Mouse (Mus musculus) layer of hippocampus, adult 8-10 months (tissue): ENCODE measurements around the gene Lamtor2. TPM values are rescaled to one million over a fixed set of nuclear protein-coding genes. Genes with fewer than 3 reads are reported as not detected.
A peak's percentile ranks its signal among the peaks of the same experiment; 100 is the strongest.

Experiments
- DNase-seq, 2 experiments: peaks; one replicate each; pipeline ENCODE4 v3.0.0; 2022; ENCODE audit warnings: low spot score in 2 of 2
- total RNA-seq, 4 experiments: library from RNA; stranded (reverse); gene quantifications; 2 replicates each; pipeline ENCODE4 v1.2.4; 2022

The Lamtor2 gene
- total RNA-seq, 4 experiments from 2014 or later, result 89.2 to 111 (median 106) TPM

DNA sequence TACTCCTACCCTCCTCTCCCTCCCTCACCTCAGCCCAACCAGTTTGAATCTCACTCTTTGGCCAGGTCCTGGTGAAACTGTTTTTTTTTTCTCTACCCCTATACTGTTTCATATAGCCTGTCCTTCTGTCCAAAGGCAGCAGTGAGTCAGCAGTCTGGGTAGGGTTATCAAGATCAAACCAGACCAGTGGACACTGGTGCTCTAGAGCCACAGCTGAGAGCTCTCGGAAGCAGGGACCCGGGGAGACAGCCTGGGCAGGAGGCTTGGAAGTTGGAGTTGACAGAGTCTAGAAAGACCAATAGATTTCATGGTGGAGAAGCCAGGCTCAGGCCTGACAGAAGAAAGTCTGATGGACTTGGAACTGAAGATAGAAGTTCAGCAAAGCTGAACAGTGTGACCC lies 15.7 kb upstream of the Lamtor2 start:
- no peak for DNase-seq

DNA sequence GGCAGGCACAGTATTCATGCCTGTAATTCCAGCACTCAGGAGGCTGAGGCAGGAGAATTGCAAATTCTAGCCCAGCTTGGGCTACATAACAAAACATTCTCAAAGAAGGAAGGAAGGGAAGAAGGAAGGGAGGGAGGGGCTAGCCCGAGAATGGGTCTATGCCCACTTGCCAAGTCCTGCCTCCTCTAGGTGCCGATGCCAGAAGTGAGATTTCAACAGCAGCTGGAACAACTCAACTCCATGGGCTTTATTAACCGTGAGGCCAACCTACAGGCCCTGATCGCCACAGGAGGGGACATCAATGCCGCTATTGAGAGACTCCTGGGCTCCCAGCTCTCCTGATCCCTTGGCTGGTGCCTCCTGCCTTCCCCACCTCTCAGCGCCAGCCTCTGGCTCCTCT lies 15.0 kb upstream of the Lamtor2 start:
- no peak for DNase-seq

DNA sequence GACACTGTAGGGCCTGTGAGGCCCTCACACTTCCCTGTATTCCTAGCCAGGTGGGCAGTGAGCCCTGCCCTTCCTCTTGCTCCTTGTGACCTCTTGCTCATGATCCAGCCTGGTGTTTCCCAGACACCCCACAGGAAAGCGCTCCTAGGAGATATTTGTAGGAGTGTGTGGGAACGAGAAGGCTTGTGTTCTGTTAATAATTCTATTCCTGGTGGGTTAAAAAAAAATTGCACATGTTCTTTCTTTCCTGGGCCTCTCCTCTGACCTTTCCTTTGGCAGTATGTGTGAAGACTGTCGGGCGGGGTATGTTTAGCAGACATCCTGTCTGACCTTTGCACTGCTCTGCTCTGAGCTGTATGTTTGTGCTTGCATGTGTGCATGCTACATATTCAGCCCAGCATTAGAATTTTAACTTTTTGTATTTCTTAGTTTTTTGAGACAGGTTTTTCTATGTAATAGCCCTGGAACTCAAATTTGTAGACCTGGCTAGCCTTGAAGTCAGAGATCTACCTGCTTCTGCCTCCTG lies 13.7 kb upstream of the Lamtor2 start:
- DNase-seq, result no peak

DNA sequence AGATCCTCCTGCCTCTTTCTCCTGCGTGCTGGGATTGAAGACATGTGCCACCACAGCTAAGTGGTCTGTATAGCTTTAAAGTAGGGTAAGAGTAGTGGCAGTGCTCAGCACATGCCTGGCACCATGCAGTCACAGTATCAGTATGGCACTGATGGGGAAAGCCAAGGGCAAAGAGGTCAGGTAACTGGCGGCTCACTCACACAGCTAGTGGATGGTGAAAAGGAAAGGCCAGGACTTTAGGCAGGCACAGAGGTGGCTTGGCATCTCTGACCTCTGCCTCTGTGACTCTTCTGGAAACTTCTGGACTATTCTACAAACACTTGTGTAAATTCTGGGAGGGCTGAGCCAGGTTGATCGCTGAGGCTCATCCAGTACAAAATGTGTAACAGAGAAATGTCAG lies 13.2 kb upstream of the Lamtor2 start:
- DNase-seq, result no peak

DNA sequence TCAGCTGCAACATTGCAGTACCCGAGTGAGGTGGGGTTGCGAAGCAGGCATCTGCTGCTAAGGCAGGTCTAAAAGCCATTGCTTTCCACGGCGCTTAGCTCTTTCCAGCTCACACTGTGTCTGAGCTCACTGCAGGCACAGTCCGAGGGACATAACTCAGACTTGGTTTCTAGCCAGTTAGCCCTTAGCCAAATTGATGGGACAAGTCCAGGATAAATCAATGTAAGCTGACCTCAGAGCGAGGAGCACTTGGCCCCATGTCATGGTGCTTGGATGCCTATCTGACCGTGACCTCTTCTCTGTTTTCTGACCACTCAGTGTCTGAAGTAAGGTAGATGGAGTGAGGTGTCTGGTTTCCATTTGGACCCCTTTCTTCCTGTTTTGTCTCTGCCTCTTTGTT lies 11.1 kb upstream of the Lamtor2 start:
- no peak for DNase-seq

DNA sequence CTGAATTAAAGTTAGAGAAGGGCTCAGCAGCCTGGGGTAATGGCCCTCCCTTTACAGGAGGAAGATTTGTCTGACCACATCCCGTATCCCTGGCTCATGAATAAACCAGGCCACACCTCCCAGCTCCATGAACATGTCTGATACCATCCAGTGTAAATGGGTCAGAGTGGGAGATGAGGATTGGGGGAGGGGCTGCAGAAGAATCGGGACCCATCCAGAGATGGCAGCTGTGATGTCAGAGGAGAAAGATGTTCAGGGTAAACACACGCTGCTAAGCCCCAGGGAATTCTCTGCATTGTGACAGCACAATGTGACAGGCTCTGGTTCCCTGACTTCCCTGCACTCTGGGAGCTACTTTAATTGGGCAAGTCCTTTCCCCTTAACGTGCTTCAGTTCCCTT lies 10.6 kb upstream of the Lamtor2 start:
- DNase-seq, result no peak

DNA sequence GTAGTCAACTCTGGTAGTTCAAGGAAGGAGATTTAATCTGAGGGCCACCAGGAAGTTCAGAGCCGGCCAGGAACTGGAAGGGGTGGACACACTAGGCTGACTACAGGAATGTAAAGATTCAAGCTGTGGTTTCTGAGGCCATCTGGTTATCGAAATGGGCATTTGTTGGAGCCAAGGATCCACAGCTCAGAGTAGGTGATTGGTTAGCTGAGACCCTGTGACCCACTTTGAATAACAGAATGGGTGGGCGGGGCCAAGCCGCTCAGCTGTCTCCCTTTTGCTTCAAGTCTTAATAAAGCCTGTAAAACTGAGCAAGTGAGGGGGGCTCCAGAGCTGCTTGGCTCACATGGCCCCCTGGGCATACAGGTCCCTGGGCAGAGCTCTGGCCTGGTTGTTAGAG lies 9.1 kb upstream of the Lamtor2 start:
- no peak for DNase-seq

DNA sequence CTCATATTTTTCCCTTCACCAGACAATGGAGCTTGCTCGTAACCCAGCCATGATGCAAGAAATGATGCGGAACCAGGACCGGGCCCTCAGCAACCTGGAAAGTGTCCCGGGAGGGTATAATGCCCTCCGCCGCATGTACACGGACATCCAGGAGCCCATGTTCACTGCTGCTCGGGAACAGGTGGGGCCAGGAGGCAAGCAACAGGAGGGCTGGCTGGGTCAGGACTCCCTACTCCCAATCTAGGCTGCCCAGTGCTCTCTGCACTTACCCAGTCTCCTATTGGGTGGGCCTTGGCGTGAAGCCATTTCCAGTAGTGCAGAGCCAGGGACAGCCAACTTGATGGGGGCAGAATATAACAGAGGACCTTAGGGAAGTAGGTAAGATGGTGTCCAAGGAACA lies 6.7 kb upstream of the Lamtor2 start:
- no peak for DNase-seq

DNA sequence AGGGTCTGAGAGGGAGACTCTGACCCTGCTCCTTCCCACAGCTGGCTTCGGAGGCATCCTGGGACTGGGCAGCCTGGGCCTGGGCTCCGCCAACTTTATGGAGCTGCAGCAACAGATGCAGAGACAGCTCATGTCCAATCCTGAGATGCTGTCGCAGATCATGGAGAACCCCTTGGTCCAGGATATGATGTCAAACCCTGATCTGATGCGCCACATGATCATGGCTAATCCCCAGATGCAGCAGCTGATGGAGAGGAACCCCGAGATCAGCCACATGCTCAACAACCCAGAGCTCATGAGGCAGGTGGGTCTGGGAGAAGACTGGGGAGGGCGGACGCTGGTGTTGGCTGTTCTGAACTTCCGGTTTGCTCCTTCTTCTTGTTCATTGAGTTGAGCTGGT lies 3.7 kb upstream of the Lamtor2 start:
- no peak for DNase-seq

DNA sequence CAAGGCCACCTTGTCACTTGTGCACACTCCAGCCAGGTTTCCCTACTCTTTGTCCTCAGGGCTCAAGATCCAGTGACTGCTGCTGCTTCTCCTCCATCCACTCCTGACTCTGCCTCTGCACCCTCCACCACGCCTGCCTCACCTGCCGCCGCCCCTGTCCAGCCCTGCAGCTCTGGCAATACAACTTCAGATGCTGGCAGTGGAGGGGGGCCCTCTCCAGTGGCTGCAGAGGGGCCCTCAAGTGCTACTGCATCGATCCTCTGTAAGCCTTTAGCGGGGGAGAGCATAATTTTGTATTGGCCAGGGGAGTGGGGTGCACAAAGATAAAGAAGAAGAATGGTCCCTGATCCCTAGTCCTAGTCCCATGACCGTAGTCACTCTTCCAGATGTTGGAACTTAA lies 2.9 kb upstream of the Lamtor2 start:
- DNase-seq, result no peak

DNA sequence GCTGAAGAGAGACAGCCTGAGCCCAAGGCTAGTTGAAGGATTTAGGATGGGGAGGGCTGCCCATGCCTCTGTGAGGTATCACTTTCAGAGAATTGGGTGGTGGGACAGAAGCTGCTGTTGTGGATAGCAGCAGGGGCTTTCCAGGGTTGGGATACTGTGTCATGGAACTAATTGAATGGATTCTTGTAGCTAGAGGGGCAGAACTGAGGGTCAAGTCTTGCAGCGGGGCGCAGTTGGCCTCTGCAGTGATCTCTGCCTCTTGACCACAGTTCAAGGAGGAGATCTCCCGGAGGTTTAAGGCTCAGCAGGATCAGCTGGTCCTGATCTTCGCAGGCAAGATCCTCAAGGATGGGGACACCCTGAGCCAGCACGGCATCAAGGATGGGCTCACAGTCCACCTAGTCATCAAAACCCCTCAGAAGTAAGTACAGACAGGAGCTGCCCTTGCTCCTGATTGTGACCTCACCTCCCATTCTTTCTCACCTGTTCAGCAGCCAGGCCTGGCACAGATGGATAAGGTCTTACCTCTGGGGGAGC lies 2.3 kb upstream of the Lamtor2 start:
- DNase-seq, result no peak

DNA sequence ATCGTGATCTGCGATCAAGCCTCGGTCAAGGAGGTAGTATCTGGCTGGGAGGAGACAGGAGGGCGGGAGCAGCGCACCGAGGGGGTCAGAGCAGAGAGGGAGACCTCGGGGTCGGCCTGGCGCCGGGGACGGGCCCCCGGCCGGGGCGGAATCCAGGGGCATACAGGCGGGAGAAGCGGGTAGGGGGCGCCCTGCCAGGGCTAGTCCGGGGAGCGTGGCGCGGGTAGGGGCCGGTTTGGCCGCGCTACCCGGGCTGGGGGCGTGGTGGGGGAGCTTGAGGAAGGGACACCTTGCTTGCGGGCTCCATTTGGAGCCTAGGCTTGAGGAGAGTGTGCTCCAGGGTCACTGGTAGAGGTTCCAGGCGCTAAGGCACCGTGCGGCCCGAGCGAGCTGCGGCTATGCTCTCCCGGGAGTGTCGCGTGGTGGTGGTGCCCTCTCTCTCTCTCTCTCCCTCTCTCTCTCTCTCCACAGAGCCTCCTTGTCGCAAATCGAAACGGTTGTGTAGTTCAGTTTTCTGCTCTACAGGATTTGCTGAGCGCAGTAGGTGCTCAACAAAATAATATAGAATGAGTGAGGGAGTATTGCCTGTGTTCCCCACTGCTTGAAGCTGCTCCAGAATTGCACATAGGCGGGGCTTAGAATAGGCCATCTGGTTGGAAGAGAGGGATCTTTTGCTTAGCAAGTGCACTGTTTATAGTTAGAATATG lies 1.2 kb upstream of the Lamtor2 start:
- DNase-seq, result peak; percentile 34 to 57

DNA sequence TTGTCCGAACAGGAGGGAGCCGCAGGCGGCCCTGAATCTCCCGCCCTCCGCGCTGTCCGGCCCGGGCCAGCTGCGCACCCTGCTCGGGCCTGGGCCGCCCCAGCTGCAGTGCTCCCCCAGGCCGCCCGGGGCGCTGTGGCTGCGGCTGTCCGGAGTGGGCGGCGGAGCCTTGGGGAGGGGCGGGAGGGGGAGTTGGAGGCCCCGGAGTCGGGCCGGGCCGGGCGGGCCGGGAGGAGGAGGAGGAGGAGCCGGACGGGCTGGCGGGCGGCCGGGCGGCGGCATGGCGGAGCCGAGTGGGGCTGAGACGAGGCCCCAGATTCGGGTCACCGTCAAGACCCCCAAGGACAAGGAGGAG lies 628 bp upstream of the Lamtor2 start, which contains the start of gene Ubqln4:
Gene Ubqln4, plus strand, starts transcription at position 234 of the 355 bp plus-strand sequence.
- peak; percentile 63 to 85 for DNase-seq

DNA sequence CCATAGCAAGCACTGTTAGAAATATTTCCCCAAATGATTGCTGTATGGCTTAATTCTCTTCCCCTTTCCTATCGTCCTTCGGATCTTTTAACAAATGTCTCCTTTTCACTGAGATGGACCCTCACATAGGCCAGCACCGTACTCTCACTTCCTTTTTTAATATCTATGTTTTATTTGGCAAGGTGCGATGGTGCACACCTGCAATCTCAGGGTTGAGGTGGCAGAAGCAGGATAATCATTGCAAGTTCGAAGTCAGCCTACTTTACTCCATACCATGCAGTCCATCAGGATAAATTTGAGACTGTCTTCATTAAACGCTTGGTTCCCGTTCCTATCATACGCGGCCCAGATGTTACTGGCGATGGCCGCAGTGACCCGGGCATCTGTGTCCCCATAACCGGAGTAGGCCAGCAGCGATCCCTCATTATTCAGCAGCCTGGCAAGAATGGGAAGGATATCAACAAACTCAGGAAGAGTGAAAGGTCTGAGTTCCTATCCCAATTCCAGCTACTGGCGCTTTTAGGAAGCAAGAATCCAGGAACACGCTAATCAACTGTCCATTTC lies 710 bp downstream of the Lamtor2 start:
- no peak for DNase-seq

DNA sequence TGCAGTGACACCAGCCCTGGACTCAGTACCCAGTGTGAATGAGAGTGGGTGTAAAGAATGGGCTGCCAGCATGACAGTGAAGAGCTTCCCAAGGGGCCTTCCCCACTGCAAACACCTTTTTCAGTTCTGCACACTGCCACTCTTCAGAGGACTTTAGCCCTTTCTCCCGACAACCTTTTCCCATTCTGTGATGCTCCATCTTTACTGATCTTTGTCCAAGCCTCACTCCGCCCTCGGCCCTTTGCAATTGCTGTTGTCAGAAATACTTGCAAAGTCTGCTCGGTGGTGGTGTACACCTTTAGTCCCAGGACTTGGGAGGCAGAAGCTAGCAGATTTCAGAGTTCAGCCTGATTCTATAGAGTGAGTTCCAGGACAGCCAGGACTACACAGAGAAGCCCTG lies 1.3 kb downstream of the Lamtor2 start:
- DNase-seq, result no peak

DNA sequence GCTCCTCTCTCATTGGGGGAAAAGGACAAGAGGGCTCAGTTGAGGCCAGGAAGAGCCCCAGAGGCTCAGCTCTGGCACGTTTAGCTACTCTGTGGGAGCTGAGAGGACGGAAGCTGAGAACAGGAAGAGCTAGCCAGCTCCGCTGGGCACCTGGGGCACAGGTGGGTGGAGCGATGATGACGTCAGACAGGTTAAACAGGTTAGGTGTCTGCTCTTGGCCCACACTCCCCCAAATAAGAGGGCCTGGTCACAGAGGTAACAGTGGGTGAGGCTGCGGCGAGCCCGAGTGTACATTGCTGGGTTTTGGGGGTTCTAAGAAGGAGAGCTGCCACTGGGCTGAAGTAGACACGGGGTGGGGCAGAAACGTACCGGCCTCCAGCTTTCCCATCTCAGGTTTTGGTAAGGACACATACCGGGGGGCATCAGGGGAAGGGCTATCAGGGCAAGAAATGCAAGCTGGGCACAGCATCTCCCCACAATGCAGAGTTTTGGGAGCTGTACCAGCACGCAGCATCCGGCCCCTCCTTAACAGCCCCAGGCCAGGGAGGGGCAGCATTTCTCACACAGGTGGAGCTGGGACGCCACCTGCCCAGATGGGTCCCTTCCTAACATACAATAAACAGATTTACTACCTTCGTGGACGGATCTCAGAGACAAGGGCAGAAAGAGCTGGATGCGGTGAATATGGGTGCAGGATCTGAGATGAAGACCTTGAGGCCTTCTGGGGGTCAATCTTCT lies 4.5 kb downstream of the Lamtor2 start, which contains the start of gene Rab25:
Gene Rab25, minus strand, starts transcription at position 121 of the 738 bp plus-strand sequence.
- no peak for DNase-seq

DNA sequence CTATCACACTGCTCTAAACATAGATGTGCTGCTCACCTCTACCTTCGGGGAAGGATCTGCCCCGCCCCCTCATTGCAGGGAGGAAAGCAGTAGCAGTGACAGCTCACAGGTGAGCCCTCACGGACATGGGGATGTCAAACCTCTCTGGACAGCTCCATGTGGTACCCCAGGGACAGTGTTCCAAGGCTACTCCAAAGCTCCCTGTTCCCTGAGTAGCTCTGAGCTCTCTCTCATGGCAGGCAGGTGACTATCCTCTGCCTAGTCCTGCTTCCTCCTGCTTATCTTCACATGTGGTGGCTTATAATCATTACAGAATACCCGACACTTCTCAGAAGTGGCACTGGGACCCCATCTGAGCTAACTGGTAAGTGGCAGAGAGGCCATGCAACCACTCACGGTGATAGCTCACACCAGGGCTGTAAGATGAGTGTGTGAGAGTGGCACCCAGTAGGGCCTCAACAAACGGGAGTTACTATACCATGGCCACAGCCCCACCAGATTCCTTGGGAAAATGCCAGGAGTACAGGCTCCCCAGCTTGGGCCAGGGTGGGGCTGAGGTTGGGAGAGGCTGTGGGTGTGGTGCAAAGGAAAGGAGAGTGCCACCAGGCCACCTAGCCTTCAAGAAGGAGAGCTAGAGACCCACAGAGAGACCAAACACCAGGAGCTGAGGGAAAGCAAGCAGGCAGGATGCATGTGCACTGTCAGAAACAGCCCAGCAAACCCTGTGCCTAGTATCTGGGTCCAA lies 6.0 kb downstream of the Lamtor2 start:
- DNase-seq, result no peak

DNA sequence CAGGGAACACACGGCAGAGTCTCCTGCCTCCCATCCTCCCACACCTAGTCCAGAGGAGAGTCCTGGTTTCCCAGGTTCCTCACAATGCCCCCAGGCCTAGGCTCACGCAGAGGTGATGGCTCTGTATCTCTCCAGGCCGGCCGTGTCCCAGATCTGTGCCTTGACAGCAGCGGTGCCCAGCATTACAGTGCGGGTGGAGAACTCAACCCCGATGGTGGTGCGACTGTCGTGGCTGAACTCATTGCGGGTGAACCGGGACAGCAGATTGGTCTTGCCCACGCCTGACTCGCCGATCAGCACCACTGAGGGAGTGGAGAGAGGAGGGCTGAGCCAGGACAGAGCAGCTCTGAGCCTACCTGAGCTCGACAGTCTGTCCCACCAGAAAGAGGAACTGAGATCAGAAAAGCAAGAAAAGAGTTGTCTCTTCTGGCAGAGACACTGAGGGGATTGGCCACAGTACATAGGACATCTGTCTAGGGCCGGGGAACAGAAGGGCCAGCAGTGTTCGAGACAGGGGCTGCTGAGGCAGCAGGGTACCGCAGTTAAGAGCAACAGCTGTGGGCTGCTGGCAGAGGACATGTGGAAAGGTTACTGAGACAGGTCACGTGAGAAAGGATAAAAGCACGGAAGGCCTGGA lies 7.8 kb downstream of the Lamtor2 start:
- DNase-seq, result no peak

DNA sequence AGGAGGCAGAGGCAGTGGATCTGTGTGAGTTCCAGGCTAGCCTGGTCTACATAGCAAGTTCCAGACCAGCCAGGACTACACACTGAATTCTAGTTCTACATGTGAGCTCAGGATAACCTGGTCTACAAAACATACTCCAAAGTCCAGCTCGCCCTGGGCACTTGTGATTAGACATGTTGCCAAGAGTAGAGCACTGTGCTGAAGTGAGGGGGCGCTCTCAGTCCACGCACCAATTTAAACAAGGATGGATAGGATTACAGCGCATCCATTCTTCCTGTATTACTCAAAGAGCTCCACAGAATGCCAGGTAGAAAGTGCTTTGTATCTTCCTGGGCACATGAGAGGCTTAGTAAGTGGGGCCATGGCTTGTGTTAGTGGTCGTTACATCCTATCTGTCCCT lies 8.4 kb downstream of the Lamtor2 start:
- DNase-seq, result no peak

DNA sequence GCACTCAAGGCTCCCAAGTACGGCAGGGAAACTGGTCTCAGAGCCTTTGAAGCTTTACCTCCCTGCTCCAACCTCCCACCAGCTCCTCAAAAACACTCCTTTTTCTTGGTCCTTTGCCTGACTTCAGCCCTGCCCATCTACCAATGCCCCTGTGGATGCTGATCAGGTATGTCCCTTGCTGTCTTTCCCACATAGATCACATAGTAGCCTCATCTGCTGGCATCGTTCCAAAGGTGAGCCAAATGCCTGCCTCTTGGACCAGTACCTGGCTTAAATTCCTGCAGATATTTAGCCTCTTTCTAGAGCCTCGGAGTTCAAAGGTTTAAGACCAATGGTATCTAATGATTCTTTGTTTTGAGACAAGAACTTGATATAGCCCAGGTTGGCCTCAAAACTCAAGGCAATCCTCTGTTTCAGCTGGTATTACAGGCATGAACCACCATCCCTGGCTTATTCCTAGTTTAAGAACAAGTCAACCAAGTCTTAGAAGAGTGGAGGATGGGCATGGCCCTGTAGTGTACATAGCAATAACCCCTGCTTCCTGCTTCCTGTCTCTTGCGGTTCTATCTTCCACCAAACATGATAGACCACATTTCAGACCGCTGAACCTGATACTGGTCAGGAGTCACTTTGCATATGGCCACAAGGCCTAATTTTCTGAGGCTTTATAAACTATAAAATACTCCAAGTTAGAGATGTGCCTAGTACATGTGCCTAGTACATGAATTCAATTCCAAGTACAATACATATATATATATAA lies 9.0 kb downstream of the Lamtor2 start:
- DNase-seq, result no peak
